Mouse (Mus musculus) MN1 (cell line): Measurements from ENCODE around the gene Ifitm3.
"Not testable (repeated sequence)": the region's sequence is repeated elsewhere in the genome, so short reads cannot be mapped to it uniquely, and the experiment has no call there.

ENCODE experiments used
- DNase-seq: peaks from one replicate; pipeline ENCODE4 v3.0.0-alpha.2; 2016; ENCODE audit warnings: low spot score

Gene Ifitm3

DNA sequence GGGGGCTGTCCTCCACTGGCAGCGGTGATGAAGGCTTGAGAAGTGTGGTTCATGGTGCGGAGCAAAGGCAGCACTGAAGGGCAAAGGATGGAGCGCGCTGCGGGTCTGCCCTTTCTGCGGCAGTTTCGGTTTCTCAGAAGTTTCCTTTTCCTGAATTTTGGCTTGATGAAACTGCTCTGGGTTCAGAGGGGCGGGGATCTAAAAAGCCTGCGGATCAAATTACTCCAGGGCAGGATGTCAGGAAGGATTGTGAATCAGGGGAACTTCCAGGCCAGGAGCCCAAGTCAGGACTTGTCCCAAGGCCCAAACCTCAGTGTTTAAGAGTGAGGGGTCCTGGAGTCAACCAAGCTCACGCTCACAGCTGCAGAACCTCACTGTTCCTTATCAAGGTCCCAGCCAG, at the start of gene Ifitm3:
TSS of gene Ifitm3 (minus strand) at position 178 of the 400 bp plus-strand sequence.
- DNase-seq: peak; percentile 54

DNA sequence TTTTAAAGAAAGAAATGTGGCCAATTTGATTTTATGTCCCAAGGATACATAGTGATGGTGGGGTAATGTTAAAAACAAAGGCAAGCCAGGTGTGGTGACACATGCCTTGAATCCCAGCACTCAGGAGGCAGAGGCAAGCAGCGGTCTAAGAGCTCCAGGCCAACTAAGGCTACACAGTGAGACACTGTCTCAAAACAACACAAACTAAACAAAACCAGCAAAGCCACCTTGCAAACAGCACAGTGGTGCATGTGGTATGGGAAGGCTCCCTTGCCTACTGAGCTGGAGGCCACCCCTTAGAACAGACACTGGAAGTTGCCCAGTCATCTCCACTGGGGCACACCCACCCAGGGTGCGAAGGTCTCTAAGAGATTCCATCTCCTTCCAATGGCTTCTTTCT, 49.4 kb upstream of the Ifitm3 start:
- no peak for DNase-seq

DNA sequence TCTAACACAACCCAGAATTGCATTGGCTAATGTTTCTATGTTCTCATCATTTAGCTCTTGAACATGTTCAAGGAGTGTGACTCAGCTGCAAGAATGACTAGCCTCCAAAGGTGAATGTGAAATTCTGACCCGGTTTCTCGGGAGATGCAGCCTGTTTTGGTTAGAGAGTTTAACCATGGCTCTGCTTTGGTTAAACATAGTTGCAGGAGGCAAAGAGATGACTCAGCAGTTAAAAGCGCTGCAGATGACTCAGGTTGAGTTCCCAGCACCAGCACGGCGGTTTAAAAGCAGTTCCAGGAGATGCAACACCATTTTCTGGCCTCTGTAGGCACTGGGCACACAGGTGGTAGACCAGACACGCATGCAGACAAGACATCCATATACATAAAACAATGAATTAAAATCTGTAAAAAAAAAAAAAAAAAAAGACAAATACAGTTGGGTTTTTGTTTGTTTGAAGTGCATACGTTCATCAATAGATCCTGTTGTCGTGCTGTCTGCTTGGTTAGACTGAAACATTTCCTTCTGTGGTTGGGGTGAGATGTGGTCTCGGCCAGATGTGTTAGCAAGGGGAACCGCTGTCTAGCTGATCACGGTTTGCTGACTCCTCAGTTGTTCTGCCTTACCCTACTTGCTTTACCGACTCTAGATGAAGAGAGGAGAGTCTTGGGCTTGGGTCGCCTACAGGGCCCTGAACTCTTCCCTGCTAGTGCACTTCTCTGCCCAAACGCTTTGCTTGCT, 48.2 kb upstream of the Ifitm3 start:
- DNase-seq: no peak

DNA sequence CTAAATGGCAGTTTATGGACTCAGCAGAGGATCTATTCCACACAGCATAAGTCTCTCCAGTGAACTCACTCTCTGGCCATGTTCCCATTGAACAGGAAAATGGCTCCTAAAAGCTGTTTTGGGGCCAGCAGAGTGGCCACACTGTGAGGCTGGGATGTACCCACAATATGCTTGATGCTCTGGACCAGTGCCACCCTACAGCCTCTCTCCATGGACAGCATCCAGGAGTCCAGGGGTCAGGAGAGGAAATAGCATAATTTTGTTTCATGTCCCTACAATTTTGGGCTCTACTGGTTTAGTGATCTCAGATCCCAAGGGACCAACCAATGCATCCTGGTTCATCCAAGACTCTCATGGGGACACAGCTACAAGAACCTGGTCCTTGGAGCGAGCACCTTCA, 47.0 kb upstream of the Ifitm3 start:
- DNase-seq: no peak

DNA sequence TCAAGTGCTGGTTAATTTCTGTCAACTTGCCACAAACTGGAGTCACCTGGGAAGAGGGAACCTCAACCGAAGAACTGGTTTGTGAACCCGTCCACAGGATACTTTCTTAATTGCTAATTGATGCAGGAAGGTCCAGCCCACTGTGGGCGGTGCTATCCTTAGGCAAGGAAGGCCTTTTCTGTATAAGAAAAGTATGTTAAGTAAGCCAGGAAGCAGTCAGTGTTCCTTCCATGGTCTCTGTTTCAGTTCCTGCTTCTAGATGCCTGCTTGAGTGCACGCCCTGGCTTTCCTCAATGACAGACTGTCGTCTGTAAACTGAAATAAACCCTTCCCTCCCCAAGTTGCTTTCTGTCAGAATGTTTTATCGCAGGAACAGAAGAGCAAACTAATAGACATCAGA, 46.4 kb upstream of the Ifitm3 start:
- DNase-seq: no peak

DNA sequence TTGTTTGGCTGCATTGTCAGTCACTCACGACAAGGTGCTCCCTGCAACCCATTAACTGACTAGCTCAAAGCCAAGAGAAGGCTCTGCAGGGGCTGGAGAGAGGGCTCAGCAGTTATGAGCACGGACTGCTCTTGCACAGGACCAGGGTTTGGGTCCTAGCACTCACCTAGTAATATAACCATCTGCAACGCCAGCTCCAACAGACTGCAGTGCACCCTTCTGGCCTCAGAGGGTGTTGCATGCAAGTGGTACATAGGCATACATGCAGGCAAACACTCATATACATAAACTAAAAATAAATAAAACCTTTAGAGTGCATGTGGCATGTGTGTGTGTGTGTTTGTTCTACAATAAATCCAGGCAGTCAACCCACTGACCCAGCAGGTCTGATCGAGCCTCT, 45.2 kb upstream of the Ifitm3 start:
- no peak for DNase-seq

DNA sequence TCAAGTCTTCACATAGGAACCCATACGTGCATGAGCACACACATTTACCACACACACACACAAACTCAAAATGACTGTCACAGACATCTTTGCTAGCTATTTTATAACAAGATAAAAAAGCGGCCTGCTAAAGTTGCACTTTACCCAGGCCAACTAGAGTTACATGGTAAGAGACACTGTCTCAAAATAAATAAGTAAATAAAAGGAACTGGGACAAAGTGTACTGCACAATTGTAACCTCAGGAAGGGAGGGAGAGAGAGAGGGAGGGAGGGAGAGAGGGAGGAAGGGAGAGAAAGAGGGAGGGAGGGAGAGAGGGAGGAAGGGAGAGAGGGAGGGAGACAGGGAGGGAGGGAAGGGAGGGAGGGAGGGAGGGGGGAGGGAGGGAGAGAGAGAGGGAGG, 41.9 kb upstream of the Ifitm3 start:
- DNase-seq: no peak

DNA sequence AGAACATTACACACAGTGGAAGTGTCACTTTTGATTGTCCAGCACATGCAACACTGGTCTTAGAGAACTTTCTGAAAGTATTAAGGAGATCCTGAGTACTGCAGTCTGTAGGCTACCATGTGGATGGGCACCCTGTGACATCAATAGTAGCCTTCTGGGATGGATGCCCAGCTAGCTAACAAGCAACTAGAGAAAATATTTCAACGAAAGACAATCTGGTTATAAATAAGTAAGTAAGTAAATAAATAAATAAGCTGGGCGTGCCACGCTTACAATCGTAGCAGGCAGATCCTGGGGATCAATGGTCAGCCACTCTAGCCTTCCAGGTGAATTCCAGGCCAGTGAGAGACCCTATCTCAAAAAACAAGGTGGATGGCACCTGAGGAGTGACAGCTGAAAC, 41.4 kb upstream of the Ifitm3 start:
- DNase-seq: no peak

DNA sequence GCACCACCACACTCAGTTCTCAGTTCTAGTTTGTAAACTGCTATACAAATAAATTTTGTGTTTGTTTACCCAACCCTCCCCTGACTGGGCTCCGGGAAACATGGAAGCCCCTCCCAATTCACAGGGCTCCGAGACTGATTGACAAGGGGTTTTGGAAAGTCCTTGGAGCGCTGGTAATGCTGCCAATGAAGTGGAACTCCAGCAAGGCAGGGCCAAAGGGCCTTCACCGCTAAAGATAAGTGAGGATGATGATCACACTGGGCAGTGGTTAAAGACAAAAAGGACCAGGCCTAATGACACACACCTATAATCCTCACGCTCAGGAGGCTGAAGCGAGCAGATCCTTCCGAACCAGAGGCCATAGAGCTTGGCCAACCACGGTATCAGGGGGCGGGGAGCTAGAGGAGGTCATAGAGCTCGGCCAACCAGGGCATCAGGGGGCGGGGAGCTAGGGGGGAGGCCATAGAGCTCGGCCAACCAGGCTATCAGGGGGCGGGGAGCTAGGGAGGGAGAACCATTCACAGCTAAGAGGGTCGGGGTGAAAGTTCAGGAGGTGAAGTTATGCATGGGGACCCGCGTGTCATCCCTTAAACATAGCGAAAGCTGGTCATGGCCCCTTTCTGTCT, 40.6 kb upstream of the Ifitm3 start:
- no peak for DNase-seq

DNA sequence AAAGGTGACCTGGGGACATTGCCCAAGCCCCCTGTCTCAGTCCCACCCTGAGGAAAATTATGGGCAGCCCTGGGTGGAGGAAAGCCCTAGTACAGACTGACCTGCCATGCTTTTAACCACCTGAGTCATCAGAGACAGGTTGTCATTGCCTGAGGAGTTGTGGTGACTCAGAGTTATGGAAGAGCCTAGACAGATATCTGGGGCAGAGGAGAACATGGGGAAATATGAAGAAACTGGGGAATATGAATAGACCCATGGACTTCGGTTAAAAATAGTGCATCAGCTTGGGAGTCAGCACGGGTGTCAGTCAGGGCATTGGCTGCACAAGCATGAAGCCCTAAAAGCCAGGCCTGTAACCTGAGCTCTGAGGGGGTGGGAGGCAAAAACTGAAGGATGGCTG, 38.8 kb upstream of the Ifitm3 start:
- no peak for DNase-seq

DNA sequence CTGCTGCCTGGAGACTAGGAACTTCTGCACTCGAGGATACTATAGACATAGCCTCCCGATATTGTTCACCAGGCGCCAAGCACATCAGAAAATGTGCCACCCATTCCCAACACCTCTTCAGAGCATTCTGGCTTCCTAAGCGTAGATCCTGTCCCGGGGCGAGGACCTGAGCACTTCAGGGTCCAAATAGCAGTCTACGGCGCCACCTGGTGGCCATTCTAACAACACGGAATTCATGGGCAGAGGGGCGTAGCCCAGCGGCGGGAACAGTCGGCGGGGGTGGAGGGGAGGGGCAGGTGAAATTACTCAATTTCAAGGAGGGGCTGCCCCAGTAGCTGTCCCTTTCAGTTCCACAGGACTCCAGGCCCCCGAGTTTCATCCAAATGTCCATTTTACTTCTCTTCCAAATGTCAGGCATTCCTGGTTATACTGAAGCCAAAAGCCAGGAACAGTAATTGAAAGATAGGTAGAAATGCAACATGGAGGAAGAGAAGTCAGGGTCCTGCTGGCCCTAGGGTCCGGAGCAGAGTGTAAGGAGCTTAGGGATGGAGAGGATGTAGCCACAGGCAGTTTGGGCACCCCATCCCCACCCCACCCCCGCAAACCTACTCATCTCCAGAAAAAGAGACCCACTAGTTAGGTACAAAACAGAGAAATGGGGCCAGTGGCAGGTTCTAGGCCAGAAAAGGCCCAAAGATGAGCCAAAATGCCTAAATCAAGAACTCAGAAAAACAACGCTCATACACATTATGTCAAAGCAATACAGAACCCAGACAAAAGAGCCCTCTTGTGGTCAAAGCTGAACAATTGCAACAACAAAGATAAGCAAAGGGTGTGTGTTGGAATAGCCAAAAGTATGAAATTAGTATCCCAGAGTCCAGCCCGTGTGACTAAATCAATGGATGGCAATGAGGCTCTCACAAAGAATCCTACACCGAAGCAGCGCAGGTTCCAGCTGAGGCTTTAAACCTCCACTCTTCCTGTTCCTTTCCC, 38.0 kb upstream of the Ifitm3 start:
- DNase-seq: peak; percentile 93

DNA sequence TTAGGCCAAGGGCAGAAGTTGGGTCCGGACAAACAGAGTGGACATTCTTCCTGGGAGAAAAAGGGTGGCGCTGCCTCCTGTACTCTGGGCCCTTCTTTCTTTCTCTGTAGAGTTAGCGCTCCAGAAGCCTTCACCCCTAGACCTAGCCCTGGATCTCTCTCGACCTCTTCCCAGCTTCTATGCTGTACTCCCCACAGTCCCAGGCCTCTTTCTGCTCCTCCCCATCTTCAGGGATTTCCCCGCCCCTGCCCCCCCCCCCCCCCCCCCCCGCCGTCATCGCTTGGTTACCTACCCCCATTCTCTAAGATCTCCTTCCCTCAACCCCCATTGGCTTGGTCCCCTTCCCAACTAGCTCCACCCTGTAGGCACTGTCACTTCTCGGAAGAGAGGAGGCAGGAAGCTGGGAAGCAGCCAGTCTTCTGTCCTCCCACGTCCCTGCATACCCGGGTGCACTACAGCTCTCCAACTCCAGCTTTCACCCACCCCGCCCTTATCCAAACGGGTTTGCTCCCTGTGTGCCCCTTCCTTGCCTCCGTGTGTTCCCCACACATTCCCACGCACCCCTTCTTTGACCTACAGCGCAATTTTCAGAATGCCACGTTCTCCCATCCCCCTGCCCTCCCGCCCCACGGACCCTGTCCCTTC, 37.1 kb upstream of the Ifitm3 start:
- peak; percentile 79 for DNase-seq

DNA sequence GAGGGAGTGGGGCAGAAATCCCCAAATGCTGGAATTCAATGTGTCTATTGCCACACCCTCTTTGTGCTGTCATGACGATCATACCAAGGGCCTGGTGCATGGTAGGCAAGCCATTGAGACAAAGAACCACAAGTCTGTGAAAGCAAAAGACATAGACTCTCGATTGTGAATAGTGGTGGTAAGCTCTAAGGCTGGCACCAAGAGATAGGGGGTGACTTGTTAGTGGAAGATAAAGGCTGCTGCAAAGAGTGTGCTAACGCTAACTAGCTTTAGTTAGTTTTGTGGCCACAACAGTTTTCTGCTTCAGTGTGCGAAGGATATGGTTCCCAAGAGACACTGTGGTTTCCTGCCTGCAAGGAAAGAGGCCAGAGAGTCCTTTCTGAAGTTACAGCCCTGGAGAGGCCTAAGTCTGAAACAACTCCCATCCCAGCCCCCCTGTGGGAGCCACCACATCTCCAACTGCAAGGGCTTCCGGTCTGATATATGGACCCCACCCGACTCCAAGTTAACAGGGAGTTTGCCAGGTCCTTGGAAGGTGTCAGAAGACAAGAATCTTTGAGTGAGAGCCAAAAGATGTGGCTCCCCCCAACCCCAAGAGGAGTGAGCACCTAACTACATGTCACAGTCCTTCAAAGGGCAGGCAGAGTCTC, 36.5 kb upstream of the Ifitm3 start:
- no peak for DNase-seq

DNA sequence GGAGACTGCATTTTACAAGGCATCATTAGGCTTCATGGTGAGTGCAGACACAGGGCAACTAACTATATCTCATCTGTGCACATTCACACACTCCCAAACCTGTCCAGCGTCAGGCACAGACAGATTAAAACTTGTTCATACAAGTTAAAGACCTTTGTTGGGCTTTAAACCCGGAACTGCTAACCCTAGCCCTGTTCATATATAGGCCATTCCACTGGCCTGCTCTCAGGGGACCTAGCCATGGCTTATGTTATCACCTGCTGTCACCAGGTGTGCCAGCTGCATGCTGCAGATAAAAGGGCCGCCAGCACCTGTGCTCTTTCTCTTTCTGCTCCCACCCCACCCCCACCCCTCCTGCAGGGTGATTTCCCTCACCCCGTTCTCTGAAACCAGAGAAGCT, 32.0 kb upstream of the Ifitm3 start:
- DNase-seq: no peak

DNA sequence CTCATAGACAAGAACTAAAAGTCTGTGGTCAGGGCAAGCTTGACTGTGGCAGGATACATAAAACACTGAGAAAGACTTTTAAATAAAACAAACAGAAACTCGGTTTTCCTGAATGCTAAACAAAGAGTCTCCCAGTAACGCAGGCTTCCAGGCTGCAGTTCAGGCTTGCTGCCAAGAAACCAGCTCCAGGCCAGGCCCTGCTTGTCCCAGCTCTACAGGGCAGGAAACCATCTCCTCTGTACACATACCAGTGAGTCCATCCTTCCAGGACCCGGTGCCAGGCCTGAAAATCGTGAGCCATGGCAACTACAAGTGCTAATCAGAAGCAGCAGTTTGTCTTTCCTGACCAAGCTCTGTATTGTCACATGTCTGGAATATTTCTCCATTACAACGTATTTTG, 31.1 kb upstream of the Ifitm3 start:
- peak; percentile 83 for DNase-seq

DNA sequence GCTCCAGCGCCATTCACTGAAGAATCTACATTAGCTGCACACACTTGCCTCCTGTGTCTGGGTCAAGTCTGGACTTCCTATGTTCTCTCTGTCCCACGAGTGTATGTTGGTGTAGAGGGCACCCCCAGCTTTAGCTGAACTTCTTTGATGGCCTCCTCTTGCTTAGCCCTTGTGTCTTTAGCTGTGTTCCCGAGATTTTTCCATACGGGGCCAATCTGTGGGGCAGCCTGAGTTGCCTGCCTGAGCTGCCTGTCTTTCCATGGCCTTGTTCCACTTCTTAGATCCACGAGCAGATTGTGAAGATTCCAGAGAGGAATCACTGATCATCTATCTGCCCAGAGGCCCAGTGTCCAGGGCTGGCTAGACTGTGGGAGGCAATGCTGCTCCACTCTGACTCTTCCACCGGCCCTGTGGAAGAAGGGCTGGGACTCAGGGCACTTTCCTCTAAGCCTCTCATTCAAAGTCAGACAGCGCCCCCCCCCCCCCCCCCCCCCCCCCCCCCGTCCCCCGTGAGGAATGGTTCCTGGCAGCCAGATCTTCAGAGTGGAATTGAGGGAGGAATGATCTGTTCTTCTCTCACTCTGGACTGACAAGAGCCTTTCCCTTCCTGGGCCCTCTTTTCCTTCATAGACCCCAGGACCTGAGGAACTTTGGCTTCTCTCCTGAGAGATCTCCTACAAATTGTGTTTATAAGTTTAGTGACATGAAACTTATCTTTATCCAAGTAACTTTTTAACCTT, 30.5 kb upstream of the Ifitm3 start:
- DNase-seq: no peak

DNA sequence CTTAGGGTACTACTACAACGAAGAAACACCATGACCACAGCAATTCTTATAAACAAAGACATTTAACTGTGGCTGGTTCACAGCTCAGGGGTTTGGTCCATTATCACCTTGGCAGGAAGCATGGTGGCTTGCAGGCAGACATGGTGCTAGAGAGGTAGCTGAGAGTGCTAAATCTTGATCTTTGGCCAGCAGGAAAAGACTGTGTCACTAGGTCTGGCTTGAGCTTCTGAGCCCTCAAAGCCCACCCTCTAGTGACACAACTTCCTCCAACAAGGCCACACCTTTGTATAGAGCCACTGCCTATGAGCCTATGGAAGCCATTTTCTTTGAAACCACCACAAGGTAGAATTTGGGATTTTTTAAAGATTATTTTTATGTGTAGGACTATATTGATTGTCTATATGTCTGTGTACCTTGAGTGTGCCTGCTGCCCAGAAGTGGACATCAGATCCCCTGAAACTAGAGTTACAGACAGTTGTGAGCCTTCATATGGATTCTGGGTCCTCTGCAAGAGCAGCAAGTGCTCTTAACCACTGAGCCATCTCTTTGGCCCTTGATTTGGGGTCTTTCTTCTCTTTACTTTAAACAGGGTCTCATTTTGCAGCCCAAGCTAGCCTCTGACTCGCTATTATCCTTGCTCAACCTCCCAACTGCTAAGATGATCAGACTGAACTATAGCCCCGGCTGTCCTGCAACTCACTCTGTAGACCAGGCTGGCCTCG, 29.0 kb upstream of the Ifitm3 start:
- DNase-seq: no peak

DNA sequence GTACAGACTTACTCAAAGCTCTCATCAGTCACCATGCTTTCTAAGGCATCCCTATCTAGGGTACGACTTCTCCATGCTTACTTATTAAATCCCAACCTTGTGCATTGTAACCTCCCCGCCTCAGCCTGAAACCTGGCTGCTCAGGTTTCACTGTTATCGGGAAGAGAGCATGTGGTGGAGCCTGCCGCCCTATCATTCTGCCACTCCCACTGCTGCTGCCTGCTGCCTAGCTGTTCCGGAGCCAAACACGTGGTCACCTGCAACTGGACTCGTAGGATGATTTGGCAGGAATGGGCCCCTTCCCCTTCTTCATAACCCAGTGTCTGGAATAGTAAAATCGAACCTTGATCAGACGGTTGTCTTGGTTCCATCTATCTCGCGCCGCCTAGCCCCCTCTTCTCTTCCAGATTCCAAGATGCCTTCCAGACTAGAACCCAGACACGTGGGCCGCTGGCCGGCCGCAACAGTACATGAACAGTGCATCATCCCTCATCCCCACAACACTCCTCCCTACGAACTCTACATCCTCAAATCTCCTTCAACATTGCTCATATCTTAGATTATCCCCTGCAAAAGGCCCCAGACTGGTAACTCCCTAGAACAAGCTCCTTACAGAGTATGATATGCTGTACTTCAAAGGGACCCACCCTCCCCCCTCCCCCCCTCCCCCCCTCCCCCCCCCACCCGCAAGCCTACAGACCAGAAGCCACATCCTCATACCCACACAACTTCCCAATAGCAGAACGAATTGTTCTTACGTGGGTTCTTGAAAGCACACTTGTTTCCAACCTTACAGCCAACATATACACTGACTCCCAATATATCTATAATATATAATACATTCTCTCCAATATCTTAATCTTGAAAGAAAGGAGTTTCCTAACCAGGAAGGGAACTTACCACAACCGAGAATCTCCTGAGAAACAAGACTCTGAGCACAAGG, 27.8 kb upstream of the Ifitm3 start:
- no peak for DNase-seq

DNA sequence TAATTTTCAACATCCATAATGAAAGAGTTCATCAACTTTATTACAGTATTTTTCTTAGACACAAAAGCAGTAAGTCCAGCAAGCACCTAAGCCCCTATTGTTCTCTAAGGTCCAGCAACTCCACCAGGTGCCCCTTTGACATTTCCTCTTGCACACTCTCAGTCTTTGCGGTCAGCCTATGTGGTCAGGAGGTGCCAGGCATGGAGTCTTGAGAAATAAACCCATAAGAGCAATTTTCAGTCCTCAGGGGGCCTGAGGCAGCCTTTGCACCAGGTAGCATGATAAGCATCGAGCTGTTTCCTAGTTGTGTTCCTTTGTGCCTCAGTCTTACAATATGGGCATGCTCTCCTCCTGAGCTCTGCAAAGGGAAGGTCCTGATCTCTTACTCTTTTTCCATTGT, 26.1 kb upstream of the Ifitm3 start:
- not testable (repeated sequence) for DNase-seq
